Mouse (Mus musculus) stomach, adult 2 months (tissue): ENCODE results near the gene Timm44. TPM values are rescaled to one million over a fixed set of nuclear protein-coding genes. Genes with fewer than 3 reads are reported as not detected.

Experiments used
- polyA plus RNA-seq: library from polyadenylated mRNA; depleted of rRNA; stranded (reverse); fragments of >200 nt; gene quantifications from 2 replicates; pipeline ENCODE4 v1.2.3, GENCODE M21; 2012; rRNA removed

The Timm44 gene
- polyA plus RNA-seq = 28.6 and 30.3 TPM in 2 replicates

DNA sequence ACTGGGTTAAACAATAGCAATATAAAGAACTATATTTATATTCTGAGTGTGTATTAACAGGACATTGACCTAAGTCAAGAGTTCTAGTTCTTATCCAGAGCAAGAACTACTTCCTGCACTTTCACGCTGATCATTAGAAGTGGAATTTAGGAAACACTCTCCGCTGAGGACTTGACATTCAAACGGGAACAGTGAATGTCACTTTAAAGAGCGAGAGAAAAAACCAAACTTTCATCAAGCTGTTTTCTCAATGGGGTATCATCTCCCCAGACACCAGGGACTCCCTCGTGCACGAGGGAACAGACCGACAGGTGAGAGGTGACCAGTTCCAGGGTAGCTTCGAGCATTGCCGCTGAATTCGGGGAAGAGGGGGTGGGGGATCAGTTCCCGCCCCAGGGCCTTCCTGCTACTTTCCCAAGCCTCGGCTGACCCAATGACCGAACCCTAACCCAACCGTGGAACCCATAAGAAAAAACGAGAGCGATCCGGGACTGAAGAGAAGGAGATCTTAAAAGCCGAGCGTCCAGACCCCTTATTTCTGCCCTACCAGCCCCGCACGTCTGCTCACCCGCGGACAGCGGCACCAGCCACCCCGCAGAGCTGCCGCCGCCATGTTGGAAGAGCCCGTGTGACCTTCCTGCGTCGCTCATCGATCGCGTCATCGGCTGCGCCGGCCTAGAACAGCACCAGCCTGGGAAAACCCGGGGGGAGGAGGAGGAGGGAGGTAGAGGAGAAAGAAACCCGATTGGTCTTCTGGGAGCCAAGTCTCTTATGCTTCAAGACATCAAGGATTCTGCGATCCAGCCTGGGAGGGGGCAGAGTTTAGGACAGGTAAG lies at the start of gene Timm44:
Timm44 (minus strand) TSS at position 639 of the 836 bp plus-strand sequence.

DNA sequence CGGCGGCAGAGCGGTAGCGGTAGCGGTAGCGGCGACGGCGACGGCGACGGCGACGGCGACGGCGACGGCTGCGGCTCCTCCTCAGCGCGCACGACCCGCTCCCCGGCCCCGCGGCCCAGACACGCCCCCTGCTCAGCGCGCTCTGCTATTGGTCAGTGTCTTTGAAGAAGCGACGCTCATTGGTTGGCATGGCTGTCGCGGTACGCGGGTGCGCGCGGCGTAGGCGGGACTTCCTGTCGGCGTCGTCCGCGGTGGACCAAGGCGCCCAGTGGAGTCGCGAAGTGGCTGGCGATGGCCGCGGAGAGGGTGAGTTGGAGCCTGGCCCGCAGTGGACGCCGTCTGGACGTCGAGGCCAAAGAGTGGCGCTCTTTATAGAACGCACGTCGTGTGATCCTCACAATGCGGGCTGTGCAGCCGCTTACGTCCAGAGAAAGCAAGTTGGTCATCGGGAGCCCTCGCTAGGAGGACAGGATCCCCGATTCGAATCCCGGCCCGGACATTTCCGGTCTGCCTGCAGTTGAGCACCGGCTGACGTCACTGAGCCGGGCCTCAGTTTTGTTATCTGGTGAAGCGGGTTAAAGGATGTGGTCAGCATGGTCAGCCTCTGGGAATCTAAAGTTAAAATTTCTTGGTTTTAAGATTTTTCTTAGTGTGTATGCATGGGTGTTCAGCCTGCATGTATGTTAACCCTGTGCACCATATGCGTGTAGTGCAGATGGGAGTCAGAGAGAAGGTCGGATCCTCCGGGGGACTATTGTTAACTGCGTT lies 49.5 kb upstream of the Timm44 start, which contains the start of the genes Ccl25 and Elavl1:
Ccl25 (plus strand) TSS at position 228 of the 768 bp plus-strand sequence.
Elavl1 (minus strand) TSS at position 431 of the 768 bp plus-strand sequence.

DNA sequence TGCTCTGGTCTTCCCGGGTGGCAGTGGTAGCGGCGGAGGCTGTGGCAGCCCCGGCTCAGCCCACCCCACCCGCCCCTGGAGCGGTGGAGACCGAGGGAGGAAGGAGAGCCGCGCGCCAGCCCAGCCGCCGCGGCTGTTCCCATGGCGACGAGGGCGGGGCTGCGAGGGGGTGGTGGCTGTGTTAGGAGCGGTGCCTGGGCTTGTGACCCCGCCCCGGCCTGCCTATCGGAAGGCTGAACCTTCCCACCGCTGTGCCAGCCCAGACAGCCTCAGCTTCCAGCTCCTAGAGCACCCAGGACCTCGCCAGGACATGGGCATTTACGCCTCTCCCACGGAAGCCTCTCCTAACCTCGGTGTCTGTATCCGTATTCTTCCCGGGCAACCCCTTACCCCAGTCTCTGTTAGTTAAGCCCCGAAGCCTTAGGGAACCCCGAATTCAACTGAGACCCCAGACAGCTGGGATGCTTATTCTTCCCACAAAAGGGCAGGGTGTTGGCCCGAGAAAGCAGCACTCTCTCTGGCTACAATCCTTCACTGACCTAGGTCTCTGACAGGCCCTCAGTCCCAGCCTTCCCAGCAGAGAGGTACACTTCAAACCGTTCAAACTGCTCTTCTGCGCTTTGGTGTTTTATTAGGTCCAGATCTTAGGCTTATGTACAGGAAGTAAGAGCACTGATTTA lies 16.4 kb downstream of the Timm44 start, which contains the start of gene Ctxn1:
Ctxn1 (minus strand) TSS at position 150 of the 680 bp plus-strand sequence.

DNA sequence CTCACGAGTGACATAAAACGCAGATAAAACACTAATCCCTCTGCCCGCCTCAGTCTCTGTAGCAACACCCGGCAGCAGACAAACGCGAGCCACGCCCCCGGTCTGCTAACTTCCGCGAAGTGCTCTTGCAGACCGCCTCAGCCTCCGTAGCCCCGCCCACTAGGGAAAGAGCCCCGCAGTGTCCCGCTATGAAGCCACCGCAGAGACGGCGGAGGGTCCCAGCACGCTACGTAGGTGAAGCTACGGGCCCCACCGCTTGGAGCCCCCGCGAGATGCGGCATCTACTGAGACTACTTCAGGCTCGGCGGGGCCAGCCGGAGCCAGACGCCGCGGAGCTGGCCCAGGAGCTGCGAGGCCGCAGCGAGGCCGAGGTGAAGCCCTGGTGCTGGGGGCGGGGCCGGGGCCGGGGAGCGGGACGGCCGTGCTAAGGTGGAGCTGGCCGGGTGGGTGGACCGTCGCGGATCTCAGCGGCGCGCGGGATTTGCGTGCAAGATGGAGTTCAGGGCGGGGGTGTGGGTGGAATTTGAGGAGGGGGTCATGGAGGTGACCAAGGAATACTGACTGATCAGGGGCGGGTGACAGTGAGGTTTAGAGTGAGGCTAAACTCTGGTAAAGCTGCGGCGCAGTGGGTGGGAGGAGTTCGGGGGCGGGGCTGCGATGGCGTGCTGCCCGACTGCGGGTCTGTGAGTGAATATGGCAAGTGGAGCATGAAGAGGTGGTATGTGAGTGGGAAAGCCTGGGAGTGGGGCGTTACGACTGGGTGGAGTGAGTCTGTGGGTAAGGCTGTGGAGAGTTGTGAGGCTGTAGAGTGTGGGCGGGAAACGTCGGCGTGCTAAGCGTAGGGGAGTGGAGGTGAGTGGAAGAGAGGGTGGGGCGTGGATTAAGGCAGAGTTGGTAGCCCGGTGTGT lies 22.5 kb downstream of the Timm44 start, which contains the start of gene Snapc2:
Snapc2 (plus strand) TSS at position 147 of the 908 bp plus-strand sequence.

DNA sequence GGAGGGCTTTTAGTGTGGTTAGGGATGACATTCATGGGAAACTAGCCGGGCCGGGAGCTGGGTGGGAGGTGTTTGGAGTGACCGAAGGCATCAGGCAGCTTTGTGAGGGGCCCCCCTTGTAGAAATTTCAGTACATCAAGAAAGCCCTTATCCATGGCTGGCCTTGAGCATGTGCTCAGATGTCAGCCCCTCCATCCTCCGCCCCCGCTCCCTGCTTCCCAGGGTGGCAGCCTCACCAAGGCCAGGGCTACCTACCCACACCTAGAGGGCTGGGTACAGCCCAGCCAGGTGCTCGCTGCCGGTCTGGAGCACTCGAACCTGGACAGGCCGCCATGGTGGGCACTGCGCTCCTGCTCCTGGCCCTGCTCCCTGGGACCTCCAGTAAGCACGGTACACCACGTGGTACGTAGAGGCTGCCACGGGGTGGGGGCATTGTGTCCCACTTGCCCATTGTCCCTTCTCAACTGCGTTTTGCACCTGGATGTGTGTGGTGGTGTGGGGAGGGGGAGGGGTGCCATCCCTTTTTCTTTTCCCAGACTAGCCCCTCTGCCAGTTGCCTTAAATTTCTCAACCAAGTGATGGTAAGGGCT lies 27.7 kb downstream of the Timm44 start, which contains the start of gene Tgfbr3l:
Tgfbr3l (plus strand) TSS at position 264 of the 590 bp plus-strand sequence.

DNA sequence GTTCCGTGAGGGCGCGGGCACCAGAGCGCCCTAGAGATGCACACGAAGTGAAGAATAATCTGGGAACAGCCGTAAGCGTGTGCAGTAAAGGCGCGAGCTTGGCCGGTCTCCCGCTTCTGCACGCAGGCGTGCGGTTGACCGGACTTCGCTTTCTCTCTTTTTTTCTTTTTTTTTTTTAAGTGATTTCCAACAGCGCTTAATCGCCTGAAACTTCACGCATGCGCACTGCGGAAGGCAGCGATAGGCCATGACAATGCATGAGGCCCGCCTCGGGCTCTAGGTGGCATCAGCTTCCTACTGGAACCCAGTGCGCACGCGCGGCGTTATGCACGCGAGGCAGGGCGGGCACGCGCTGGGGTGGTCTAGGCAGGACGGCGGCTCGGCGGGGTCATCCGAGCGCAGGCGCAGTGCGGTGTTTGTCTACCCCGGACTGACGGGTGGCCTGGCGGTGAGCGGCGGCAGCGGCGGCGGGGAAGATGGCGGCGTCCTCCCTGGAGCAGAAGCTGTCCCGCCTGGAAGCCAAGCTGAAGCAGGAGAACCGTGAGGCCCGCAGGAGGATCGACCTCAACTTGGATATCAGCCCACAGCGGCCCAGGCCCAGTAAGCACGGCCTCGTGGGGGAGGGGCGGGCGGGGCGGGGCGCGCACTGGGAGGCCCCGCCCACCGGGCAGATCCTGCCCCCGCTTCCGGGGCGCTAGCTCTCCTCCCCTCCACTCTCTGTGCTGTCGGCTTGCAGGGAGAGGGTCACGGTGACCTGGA lies 37.1 kb downstream of the Timm44 start, which contains the start of the genes Map2k7 and Gm49320:
Map2k7 (plus strand) TSS at position 307 of the 759 bp plus-strand sequence.
Gm49320 (plus strand) TSS at position 432 of the 759 bp plus-strand sequence.

DNA sequence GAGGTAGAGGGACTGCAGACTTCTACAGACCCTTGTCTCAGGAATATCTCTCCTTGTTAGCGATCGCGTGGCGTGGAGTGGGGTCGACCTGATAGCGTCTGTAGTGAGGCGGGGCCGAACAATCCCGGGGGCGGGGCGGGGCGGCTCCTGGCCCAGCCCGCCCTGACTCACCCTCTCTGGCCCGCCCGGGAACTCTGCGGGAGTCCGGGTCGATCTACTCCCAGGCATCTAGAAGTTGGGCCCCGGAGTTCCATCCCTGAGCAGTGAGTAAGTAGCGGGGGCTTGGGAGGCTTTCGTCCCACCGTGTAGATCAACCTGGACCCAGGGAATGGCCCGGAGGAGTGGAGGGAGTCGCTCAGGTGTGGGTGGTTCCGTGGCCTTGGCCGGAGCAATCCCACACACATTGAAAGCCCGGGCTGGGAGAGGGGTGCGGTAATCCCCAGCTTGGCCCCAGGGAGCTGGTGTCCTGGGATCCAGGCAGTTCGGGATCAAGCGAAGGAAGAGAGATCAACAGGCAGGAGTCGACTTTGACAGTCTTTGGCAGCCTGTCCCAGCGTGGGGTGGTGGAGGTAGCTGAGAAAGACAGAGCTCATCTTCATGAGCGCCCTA lies 48.9 kb downstream of the Timm44 start, which contains the start of gene Lrrc8e:
Lrrc8e (plus strand) TSS at position 89 of the 609 bp plus-strand sequence.

DNA sequence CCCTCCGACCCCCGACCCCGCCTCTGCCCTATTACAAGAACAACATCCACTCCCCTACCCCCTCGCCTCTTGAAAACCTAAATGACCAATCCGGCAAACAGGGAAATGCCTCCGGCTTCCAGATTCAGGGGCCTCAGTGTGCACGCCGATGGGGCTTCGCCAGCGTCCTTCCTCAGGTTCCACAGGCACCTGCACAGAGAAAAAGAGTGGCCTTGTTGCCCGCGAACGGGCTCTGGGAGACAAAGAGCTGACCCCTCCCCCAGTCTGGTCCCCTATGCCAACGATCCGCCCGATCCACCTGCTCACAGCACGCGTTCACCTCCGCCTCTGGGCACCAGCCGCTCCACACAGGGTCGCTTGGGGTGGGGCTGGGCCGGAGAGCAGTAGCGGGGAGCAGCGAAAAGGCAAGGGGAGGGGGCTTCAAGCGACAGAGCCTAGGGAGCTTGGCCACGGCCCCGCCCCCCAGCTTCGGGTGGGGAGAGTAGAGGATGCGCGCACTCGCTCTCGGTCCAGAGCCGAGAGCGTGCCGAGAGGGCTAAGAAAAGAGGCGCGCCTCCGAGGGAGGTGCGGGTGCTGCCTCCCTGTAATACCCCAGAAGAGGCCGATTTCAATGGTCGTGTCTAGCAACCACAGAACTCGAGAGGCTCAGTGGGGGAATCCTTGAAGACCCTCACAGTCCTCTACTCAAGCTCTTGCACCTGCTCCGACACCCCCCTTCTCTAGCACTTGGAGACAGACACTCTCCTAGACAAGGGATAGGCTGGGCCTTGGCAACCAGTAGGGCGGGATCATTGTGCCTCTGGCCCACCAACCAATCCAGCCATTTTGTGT lies 58.7 kb downstream of the Timm44 start, which contains the start of gene Prr36:
Prr36 (minus strand) TSS at position 669 of the 831 bp plus-strand sequence.

Other genes with a start within 250 kb of the Timm44 start
- 0.55 and 1.5 TPM in 2 replicates for gene Cd209f, start 170.1 kb downstream of the Timm44 start, polyA plus RNA-seq
- gene Cd209g, start 141.8 kb downstream of the Timm44 start, polyA plus RNA-seq = 0.98 and 1.9 TPM in 2 replicates
- gene Evi5l, start 109.3 kb downstream of the Timm44 start, polyA plus RNA-seq = 10.3 and 13.7 TPM in 2 replicates
- gene Prr36, start 58.5 kb downstream of the Timm44 start, polyA plus RNA-seq = 0.11 and 0.15 TPM in 2 replicates
- 3.1 and 3.7 TPM in 2 replicates for gene Lrrc8e, start 49.1 kb downstream of the Timm44 start, polyA plus RNA-seq
- gene Map2k7, start 37.2 kb downstream of the Timm44 start, polyA plus RNA-seq = 12.0 and 20.2 TPM in 2 replicates
- gene Gm49320, start 37.0 kb downstream of the Timm44 start, polyA plus RNA-seq = 0.19 and 0.23 TPM in 2 replicates
- 16.4 and 57.9 TPM in 2 replicates for gene Tgfbr3l, start 27.7 kb downstream of the Timm44 start, polyA plus RNA-seq
- 19.8 and 20.6 TPM in 2 replicates for gene Snapc2, start 22.8 kb downstream of the Timm44 start, polyA plus RNA-seq
- 36.1 and 38.4 TPM in 2 replicates for gene Ctxn1, start 16.6 kb downstream of the Timm44 start, polyA plus RNA-seq
- 0.12 and 0.84 TPM in 2 replicates for gene Ccl25, start 49.3 kb upstream of the Timm44 start, polyA plus RNA-seq
- gene Elavl1, start 49.5 kb upstream of the Timm44 start, polyA plus RNA-seq = 11.2 and 12.1 TPM in 2 replicates
- 16.1 and 16.4 TPM in 2 replicates for gene Cers4, start 217.1 kb upstream of the Timm44 start, polyA plus RNA-seq